Mouse (Mus musculus) brain, embryonic 18.5 days (tissue): ENCODE measurements around the gene Ano4.

Experiments used
- DNase-seq: peaks from one replicate; pipeline ENCODE4 v3.0.0-alpha.2; 2012; ENCODE audit warnings: low read depth, low spot score

Ano4 gene

DNA sequence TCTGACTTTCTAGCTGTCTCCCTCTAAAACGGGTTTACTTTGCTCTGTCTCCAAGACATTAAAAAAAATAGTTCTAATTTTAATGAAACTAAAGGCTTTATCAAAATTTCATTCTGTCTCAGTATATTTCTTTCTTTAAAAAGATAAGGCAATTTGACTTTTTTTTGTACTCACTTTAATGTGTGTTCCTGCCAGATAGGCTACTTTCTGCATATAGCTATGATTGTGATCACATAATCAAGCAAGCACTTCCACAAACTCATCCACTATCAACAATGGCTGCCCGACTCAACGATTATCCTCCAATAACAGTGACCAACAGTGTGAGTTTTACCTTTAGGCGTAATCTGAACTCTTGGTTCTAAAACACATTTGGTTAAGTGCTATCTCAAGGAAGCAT is 55.3 kb downstream of the Ano4 start:
- no peak for DNase-seq

DNA sequence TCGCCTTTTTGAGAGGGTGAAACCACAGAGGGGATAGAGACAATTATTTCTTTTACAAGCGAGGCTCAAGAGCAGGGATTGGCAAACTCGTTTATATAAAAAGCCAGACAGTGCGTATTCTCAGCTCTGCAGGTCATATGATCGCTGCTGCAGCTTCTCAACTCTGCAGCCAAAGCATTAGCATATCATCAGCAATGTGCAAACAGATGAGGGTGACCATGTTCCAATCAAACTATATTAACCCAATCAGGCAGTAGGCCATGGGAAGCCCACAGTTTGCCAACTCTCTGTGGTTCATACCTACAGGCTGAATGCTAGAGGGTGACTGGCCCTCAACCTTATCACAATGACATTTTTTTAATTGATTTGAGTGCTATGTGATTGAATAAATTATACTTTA is 64.2 kb downstream of the Ano4 start:
- DNase-seq: no peak

DNA sequence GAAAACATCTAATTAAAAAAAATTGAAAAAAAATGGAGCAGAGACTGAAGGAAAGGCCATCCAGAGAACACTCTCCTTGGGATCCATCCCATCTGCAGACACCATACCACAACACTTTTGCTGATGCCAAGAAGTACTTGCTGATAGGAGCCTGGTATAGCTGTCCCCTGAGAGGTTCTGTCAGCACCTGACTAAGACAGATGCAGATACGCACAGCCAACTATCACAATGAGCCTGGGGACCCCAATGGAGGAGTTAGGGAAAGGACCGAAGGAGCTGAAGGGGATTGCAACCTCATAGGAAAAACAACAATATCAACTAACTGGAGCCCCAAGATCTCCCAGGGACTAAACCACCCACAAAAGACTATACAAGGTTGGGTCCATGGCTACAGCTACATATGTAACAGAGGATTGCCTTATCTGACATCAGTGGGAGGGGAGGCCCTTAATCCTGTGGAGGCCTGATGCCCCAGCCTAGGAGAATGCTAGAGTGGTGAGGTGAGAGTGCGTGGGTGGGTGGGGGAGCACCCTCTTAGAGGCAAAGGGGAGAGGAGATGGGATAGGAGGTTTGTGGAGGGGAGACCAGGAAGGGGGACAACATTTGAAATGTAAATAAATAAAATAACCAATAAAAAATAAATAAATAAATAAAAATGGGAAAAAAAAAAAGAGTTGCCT is 71.4 kb downstream of the Ano4 start:
- DNase-seq: no peak

DNA sequence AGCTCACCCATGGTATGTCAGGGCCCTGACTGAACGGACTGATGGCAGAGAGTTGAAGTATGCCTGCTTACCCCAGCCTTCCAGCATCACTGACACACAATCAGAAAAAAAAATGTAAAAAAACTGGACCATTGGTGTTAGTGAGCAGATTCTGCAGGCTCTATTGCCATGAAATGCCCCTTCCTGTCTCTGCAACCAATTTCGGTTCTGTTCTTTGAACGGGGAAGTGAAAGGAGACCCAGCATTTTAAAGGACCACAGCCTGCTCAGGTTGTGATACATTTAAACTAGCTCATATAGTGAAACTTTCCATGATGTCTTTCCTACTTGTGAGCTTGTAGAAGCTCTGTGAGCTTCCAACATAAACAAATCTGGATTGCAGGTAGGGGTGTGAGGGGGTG is 77.2 kb downstream of the Ano4 start:
- DNase-seq: no peak

DNA sequence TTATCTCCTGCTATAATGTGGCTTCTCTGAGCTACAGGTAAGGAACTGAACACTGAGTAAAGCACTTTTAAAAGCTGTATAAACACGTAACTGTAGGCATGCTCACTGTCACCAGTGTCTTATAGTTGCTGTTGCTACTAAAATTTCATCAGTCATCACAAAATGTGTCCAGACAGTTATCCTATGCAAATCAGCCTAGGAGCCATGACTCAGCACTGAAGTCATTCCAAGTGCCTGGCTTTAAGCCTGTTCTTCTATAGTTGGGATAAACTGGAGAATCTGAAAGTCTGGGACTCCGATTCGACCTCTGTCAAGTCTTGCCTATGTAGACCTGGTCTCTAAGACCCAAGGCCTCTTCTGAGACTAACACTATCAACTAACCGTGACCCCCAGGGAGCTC is 81.2 kb downstream of the Ano4 start:
- DNase-seq: no peak

DNA sequence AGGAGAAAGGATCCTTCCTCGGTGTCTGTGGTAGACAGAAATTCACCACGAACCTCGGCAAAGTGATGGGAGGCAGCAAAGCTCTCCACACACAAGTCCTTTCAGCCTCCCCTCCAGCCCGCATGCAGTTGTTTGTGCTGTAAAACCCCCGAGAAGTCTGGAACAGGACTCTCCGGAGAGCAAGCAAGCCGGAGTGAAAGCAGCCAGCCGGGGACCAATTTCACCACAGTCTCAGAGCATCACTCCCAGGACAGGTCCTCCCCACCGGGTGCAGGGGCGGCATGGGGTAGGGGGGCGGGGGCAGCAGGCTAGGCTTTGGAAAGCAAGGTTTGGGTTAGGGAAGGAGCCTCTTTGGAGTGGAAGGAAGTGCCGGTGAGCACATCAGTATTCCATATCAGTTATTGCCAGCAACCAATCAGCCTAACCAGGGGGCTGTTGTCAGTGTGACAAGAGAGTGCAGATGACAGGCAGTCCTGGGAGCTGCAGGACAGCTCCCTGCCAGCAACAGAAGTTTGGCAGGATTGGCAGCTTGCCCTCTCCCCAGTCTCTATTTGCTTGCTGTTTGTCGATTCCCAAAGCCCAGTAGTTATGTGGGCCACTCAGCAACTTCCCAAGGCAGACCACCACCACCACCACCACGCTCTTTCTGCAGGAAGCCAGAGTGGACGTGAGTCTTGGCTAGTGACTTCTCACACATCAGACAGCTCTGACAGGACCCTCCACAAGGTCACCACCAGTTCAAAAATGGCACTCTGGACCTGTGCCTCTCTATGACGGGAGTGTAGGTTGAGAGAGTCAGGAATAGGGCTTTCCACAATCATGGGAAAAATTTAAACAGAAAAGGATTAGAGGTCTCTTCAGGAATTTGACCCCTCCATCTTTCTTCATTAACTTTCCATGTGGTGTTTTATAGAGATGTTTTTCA is 86.8 kb downstream of the Ano4 start:
- peak; percentile 24 for DNase-seq

DNA sequence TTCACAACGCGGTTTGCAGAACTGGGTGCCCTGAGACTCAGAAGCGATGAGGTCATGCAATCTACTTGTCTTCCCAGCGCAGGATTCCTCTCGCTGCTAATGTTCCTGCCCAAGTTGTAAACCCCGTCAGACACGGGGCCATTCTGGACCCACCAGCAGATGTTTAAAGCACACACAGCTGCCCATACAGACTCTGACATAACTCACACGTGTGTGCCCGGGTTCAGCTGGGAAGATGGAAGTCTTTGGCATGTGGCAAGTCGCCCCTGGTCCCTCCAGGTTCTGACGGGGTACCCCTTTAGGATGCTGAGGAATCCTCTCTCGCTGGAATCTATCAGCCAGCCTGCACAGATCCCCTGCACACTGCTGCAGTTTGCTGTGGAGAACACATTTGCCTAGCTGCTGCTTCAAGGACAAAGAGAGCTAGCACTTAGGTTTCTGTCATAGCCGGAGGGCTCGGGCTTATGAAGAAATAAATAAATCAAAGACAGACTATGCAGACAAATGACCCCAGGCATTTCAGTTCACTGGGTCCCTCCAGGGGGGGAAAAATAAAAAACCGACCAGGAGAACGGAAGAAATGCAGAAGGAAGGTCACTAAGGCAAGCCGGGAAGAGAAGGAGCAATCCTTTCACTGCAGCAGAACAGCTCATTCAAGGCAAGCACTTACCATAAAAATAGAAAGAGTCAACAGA is 87.7 kb downstream of the Ano4 start:
- DNase-seq: peak; percentile 37

DNA sequence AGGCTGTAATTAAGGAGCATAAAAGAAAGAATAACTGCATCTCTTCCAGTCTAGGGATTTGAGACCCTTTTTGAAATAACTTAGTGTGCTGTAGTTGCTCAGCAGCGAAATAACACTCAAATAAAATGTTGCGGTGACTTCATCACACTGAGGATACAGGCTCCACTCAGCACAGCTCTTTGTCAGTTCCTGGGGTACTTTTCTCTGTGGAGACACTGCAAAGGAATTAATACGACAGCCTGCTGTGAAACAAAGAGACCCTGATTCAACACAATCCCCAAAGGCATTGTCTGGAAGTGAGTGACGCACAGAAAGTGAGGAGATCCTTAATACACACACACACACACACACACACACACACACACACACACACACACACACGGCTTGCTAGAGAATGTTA is 89.8 kb downstream of the Ano4 start:
- peak; percentile 10 for DNase-seq

DNA sequence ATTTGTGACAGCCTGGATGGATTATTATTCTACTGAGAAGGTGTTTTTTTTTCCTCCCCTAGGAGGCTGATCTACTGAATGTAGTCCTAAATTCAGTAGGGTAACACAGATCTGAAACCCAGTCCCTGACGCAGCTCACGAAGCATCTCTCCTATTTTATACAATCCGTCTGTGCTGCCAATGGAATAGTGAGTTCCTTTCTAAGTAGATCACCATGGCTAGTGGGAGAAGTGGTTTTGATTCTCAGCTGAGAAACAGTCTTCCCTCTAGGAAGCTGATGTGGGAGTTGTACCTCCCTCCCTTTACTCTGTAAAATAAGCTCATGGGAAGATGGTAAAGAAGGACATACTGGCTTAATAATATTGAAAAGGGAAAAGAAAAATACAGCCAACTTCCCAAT is 90.8 kb downstream of the Ano4 start:
- DNase-seq: no peak

DNA sequence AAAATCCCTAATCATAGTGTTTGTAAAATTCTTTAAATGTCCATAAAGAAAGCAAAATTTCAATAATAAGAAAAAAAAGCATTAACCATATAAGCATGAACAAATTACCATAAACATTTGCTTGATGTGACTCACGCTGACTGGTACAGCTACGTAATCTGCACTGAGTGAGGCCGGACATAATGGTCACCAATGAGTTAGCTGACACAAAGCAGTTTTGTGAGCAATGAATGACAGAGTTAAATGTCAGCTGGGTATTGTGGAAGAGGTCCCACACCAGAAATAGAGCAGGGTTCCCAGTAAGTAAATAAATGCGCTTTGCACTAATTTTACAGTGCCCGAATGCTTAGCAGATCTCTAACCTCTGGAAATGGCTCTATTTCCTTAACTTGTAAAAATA is 91.9 kb downstream of the Ano4 start:
- no peak for DNase-seq

DNA sequence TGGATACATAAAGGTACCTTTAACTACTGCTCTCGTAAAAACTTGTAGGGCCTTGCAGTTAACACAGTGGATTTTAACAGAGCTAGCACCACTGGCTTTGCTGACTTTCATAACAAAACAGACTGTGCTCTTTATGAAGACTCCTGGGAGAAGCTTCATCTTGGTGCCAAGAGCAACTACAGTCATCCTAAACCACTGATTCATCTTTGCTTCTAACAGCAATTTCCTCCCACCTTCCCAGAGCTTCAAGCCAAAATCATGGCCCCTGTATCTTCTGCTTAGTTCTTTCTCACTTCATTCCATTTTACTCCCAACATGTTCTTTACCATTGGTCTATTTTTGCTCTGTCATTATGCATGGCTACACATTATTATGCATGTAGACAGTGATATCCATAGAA is 100.8 kb downstream of the Ano4 start:
- DNase-seq: no peak

DNA sequence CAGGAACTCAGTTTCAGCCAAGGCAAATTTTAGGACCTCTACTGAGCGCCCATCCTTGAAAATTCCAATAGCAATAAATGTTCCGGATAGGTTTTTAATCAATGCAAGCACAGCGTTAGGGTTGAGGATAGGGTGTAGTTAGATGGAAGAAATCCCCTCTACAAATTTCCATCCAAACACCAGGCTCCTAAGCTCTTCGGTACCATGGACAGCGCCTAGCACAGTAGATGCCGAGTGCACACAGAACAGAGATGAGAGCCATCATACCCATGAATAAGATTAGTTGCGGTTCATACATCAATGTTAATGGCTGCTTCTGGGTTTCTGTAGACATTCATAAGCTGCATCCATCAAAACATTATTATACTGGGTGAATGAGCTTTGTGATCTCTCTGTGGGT is 120.0 kb downstream of the Ano4 start:
- DNase-seq: no peak

DNA sequence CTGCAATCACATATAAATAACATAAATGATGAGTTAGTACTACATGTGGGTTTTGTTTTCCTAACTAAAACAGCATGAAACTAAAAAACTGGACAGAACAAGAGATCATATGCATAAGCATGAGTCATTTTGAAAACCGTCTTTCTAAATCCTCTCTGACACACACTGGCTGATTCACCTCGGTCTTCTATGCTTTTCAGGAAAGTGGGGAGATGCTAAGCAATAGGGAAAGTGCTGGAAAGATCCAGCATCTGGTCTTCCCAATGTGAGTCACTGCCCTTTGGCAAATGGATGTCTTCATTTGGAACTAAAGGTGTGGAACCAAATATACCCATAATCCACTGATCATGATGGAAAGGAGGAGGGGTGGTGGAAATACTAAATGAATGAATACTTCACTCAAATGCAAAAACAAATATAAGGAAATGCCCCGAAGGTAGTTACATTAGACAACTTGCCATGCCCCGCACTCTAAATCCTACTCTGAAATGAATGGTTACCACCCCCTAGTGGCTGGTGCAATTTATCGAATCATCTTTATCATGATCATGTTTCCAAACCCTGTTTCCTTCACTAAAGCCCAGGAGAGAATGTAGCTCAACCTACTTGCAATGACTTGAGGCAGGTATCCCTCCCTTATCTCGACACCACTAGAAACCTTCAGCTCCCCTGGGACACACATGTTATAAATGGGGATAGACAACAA is 122.1 kb downstream of the Ano4 start:
- no peak for DNase-seq

DNA sequence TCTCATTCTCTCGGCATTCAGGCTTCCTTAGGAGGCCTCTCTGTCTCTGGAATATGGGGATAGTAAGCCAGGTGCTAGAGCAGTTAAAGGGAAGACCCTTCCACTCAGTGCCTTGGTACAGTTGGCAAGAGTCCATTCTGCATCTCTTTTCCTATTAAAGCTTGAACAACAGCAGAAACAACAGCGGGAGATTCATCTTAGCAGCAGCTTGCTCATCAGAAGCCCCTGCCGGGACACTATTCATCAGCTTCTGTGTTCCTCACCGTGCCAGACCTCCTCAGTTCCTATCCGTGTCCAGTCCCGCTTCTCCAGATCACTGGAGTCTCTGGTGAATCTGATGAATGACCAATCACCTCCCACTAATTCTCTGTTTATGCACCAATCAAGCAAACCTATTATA is 128.5 kb downstream of the Ano4 start:
- no peak for DNase-seq

DNA sequence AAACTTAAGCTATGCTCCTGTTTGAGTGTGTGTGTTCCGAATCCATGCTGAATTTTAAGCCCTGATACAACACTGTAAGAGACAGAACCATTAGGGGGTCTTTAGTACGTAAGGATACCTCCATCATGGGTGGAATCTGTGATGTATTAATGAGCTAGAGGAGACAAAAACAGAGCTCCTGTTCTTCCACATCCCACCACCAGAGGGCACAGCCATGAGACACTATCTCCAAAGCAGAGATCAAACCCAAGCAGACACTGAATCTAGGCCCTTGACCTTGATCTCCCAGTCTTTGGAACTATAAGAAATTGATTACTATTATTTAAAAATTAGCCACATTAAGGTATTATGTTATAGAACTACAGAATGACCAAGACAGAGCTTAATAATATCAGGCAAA is 138.7 kb downstream of the Ano4 start:
- no peak for DNase-seq

DNA sequence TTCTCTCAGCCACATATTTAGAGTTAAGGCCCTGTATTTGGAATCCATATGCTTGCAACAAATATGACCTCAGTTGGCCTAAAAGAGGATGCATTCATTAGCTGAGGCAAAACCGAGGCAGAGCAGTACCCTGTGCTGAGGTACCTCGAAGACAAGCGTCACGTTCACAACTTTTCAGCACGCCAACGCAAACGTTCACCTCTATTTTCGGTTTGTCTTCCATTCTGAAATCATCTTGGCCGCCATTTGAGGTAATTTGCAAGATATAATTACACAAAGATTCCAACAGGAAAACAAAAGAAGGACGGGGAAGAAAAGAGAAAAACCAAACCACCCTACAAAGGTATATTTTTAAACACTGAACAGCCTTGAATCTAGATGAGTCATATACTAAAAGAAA is 148.1 kb downstream of the Ano4 start:
- no peak for DNase-seq

DNA sequence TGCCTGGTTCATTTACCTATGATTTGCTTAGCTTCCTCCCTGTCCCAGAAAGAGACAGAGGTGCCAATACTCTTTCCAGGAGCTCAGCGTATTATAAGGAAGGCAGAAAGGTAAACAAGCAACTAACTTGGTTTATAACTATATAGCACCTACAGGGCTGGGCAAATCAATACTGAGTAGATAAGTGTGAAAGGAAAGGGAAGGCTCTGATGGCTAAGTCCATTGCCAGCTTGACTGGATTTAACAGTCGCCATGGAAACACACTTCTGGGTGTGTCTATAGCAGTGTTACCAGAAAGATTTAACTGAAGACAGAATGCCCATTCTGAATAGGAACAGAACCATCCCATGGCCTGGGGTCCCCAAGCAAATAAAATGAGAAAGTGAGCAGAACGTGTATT is 149.5 kb downstream of the Ano4 start:
- no peak for DNase-seq

DNA sequence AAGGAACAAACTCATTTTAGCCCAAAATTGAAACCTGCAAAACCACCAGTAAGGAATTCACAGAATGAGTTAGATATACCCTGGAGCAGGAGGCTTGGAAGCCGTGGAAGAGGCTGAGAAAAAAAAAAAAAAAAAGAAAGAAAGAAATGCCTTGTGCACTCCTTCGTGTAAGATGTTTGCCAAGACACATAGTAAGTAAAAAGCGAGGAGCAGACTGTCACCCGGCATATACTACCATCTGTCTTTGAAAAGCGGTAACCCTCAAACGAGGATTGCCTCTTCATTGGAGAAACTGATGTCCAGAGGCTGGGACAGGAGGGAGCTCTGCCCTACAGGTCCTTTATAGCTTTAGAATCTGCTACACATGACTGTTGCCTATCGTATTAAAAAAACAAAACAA is 150.1 kb downstream of the Ano4 start:
- DNase-seq: no peak

DNA sequence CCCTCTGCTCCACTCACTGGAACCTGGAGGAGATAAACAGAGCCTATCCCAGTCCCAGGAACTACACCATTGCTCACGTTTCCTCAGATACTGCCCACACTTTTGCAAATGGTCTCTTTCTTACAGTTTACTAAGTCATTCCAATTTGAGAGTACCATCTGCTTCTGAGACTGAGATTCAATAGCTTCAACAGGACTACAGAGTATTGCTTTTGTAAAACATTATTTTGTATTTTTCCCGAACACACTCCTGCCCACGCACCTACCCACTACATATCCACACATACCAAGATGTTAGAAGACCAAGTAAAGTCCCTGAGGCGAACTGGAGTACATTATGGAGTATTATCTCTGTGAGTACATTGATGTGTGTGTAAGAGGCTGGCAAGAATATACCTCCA is 166.6 kb downstream of the Ano4 start:
- DNase-seq: no peak

DNA sequence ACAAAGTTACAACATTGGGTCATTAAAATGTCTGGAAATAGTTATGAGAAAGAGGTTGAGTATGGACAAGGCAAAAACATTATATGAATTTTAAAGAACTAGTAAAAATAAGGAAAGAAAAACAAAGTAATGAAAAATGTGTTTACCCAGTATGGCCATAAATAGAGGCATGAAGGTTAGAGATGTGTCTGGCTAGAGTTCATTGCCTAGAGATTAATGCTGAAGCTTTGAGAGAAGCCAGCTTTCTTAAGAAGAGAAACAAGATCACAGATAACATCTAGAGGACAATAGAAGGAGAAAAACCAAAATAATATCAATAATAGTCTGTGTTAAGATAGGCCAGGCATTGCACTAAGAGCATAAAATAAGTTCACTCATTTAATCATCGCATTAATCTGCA is 180.0 kb downstream of the Ano4 start:
- no peak for DNase-seq

DNA sequence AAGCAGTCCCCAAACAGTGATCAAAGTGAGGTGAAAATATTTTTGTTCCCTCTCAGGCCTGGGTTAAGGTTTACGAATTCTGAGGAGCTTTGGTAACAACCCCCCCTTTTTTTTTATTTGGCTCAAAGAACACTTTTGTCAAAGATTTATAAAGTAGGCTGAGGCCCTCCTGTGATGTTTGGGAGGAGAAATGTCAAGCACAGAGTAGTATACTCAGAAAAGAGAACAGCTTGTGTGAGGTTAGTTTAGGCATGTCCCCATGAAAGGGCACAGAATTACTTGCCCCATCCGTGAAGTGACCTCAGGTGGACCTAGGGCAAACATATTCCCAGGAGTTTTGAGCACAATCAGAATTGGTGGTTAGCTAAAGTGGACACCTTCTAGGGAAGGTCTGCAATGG is 189.1 kb downstream of the Ano4 start:
- no peak for DNase-seq
